Mouse (Mus musculus) cerebellum, adult 11-12 months (tissue): ENCODE results near the gene Rfx8.

Experiments used
- DNase-seq: peaks from one replicate; pipeline ENCODE4 v3.0.0; 2022

Rfx8 gene

GRCm38 (mm10) chr1:39637139-39637538 lies 83.7 kb downstream of the Rfx8 start:
- DNase-seq = no peak

- DNase-seq = no peak
These were observed 84.1 kb downstream of the Rfx8 start for GRCm38 (mm10) chr1:39636660-39637059.

- DNase-seq = no peak
These were observed 84.6 kb downstream of the Rfx8 start for GRCm38 (mm10) chr1:39636196-39636595.

- no peak for DNase-seq
These were observed 92.2 kb downstream of the Rfx8 start for GRCm38 (mm10) chr1:39628606-39629005.

- no peak for DNase-seq
These were observed 95.3 kb downstream of the Rfx8 start for GRCm38 (mm10) chr1:39625491-39625890.

- DNase-seq = no peak
These were observed 97.1 kb downstream of the Rfx8 start for GRCm38 (mm10) chr1:39623729-39624128.

- DNase-seq = no peak
These were observed 97.7 kb downstream of the Rfx8 start for GRCm38 (mm10) chr1:39623106-39623505.

GRCm38 (mm10) chr1:39618524-39618923 lies 102.3 kb downstream of the Rfx8 start:
- DNase-seq = no peak

- DNase-seq = no peak
These were observed 105.3 kb downstream of the Rfx8 start for GRCm38 (mm10) chr1:39615526-39615925.
